Mouse (Mus musculus) embryonic facial prominence, embryonic 11.5 days (tissue): ENCODE measurements at regions not wholly inside any gene's neighbourhood (a gene's known extent, or its start where the extent isn't known, plus 50 kb on each side); places are given as distances from the start of the nearest gene placed in this dataset.

Experiments used
- ATAC-seq: fragments of 200-750 bp; cut with Nextera tagmentation; replicated peaks from 2 replicates; pipeline ENCODE4 v1.8.0; 2017; ENCODE audit warnings: low read depth; ENCODE audit not compliant: insufficient number of reproducible peaks, low FRiP score, low TSS enrichment
- DNase-seq: peaks from one replicate; pipeline ENCODE4 v3.0.0-alpha.2; 2015; ENCODE audit warnings: low spot score
- H3K27ac ChIP-seq: fragments of 300-500 bp; sonication (generic); replicated peaks from 2 replicates; pipeline ENCODE4 v1.5.1; 2014; ENCODE audit warnings: mild to moderate bottlenecking, low read depth, low read length, control low read depth
- H3K27me3 ChIP-seq: fragments of 300-500 bp; sonication (generic); 2 replicates; pipeline ENCODE4 v1.6.1; 2014; ENCODE audit warnings: mild to moderate bottlenecking, low read length, moderate library complexity, mixed read lengths; ENCODE audit not compliant: control insufficient read depth, insufficient read depth
- H3K36me3 ChIP-seq: fragments of 300-500 bp; sonication (generic); replicated peaks from 2 replicates; pipeline ENCODE4 v1.6.1; 2014; ENCODE audit warnings: low read depth, mild to moderate bottlenecking, low read length, moderate library complexity, mixed read lengths; ENCODE audit not compliant: control insufficient read depth, insufficient read depth
- H3K4me1 ChIP-seq: fragments of 300-500 bp; sonication (generic); 2 replicates; pipeline ENCODE4 v1.6.1; 2014; ENCODE audit warnings: low read length, mixed read lengths; ENCODE audit not compliant: control insufficient read depth, insufficient read depth
- H3K4me2 ChIP-seq: fragments of 300-500 bp; sonication (generic); 2 replicates; pipeline ENCODE4 v1.6.1; 2014; ENCODE audit warnings: low read depth, mild to moderate bottlenecking, control low read depth, low read length, moderate library complexity
- H3K4me3 ChIP-seq: fragments of 300-500 bp; sonication (generic); 2 replicates; pipeline ENCODE4 v1.5.1; 2014; ENCODE audit warnings: low read depth, low read length, control low read depth
- H3K9ac ChIP-seq: fragments of 300-500 bp; sonication (generic); replicated peaks from 2 replicates; pipeline ENCODE4 v1.6.1; 2014; ENCODE audit warnings: mild to moderate bottlenecking, control low read depth, low read length
- H3K9me3 ChIP-seq: fragments of 300-500 bp; sonication (generic); replicated peaks from 2 replicates; pipeline ENCODE4 v1.6.1; 2016; ENCODE audit warnings: mild to moderate bottlenecking, low read length, inconsistent platforms, mixed read lengths; ENCODE audit not compliant: control insufficient read depth
- WGBS: fragments of 180-500 bp; shearing (Covaris S2); extraction: QIAGEN DNeasy Blood & Tissue Kit; methylation state at CpG from one replicate; pipeline ENCODE4 v1.1.7; 2014; 5-methylcytosine and 5-hydroxymethylcytosine counted together

DNA sequence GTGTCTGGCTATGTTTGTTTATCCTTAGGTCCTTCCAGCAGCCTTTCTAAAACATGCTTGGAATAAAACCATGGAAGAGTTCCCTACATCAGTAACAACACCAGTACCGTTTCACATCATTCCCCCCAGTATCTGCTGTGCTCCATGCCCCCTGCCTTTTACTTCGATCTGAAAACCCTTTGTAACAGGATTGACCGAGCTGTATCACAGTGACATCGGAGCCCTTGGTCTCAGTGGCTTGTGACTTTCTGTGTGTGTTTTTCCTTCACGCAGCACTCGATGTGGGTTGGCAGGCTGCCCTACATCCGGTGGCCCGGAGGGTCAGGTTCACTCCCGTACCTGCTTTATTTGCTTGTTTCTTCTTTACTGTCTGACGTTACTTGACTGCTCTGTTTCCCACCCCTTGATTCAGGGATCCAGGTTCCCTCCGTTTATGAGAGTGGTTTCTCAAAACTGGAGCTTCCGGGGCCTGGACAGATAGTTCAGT lies 307.5 kb downstream of the Rps24 start:
- no peak overlapping the region for H3K27ac ChIP-seq

DNA sequence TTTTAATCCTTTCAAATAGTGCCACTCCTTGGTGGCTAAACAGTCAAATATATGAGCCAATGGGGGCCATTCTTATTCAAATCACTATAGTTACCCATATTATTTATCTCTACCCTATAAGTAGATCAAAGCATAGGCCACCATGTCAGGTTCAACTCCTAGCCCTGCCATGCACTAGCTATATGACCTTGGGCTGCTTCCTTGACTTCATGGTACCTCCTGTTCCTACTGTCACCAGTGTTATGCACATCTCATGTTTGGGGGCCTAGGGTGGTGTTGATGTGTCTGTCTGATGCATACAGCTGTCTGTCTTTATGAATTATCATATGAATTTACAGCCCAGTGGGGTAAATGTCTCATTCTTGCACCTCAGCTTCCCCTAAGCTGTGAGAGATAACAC lies 310.6 kb downstream of the Rps24 start:
- DNase-seq, result no peak
- H3K9ac ChIP-seq, result no peak overlapping the region
- no peak for ATAC-seq
- H3K9me3 ChIP-seq, result no peaks in the 10 kb centered on the region
- no peak overlapping the region for H3K27ac ChIP-seq
- H3K4me2 ChIP-seq, result no peak overlapping the region
- H3K27me3 ChIP-seq, result no peaks in the 10 kb centered on the region
- H3K36me3 ChIP-seq, result no peaks in the 10 kb centered on the region
- H3K4me1 ChIP-seq, result no peaks in the 10 kb centered on the region
- no peak overlapping the region for H3K4me3 ChIP-seq

More for the DNA sequence above, 307.5 kb downstream of the Rps24 start:
- H3K9ac ChIP-seq, result no peak overlapping the region
- H3K4me3 ChIP-seq, result no peak overlapping the region
- no peaks in the 10 kb centered on the region for H3K27me3 ChIP-seq
- no peak overlapping the region for H3K4me2 ChIP-seq
- no peaks in the 10 kb centered on the region for H3K4me1 ChIP-seq
- no peak for ATAC-seq
- H3K9me3 ChIP-seq, result no peaks in the 10 kb centered on the region
- no peak for DNase-seq
- 79% methylated on average over 12 of the region's 12 CpGs for WGBS
- no peaks in the 10 kb centered on the region for H3K36me3 ChIP-seq

DNA sequence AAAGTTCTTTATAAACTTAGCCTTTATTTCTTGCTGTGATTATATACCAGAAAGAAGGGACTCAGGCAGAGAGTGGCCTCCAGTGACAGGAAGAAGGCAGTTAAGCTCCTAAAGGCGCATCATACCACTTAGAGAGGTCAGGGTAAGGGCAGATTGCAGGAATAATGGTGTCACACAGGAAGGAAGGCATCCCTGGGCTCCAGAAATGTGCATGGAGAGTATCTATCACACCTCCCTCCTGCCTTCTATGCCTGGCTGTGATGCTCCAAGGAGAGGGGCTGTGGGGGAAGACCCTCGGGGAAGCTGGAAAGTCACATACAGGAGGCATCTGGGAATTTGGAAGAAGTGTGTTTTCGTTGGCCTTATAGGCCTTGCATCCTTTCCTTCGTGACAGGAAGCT lies 311.1 kb downstream of the Rps24 start:
- no peaks in the 10 kb centered on the region for H3K9me3 ChIP-seq
- H3K4me1 ChIP-seq, result no peaks in the 10 kb centered on the region
- H3K4me2 ChIP-seq, result no peak overlapping the region
- H3K36me3 ChIP-seq, result no peaks in the 10 kb centered on the region
- no peak overlapping the region for H3K4me3 ChIP-seq
- H3K27me3 ChIP-seq, result no peaks in the 10 kb centered on the region
- no peak overlapping the region for H3K27ac ChIP-seq
- DNase-seq, result no peak
- H3K9ac ChIP-seq, result no peak overlapping the region
- 74% methylated on average over 4 of the region's 4 CpGs for WGBS
- no peak for ATAC-seq

DNA sequence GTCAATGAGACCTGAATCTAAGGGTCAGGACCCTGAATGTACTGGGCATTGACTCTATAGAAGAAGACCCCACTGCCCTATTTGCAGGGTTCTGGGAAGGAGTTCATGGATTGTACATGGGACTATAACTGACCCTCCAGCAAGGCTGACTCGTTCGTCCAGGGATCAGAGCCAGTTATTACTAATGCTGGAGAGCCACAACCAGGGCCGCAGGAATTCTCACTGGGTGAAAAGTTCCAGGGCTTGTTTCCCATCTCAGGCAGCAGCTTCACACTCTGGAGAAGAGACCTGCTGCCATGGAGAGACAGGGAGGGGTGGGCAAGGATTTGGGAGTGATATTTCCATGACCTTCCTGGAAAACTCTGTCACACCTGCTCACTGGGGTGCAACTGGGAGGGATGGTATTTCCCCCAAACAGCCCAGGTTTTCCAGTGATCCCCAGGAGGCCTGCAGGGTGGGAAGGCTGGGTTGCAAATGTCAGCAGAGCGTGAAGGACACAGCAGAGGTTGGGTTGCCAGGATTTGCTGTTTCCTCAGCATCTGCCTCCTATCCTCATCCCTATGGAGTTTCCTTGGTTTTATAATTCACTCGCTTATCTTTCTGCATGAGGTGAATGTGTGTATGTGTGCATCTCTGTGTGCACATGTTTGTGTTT lies 316.2 kb downstream of the Rps24 start:
- Histone ChIP-seq H3K27me3 (no peaks in the 10 kb centered on the region), H3K9ac (no peak overlapping the region), H3K36me3 (no peaks in the 10 kb centered on the region), H3K27ac (no peak overlapping the region), H3K4me1 (no peaks in the 10 kb centered on the region), H3K9me3 (no peaks in the 10 kb centered on the region), H3K4me2 (no peak overlapping the region), H3K4me3 (no peak overlapping the region)
- 87% methylated on average over 5 of the region's 5 CpGs for WGBS
- DNase-seq (no peak), ATAC-seq (no peak)

DNA sequence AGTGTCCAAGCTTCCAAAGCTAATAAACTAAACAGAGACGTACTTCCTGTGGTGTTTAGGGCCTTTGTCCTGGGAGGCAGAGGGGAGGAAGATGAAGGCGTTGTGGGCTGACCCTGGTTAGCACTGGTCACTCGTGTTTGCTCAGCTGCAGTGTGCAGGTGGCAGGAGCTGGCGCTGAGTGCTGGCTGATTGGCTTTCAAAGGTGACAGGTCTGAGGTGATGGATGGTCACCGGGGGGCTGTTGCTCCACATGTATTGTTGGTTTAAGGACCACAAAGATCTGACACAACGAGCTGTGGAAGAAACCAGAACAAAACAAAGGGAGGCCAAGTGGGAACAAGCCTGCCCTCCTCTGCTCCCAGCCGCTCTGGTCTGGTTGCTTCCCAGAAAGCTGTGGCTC lies 320.1 kb downstream of the Rps24 start:
- no peak overlapping the region for H3K27ac ChIP-seq
- no peak overlapping the region for H3K4me3 ChIP-seq
- H3K4me1 ChIP-seq, result no peaks in the 10 kb centered on the region
- DNase-seq (no peak), ATAC-seq (no peak)
- H3K4me2 ChIP-seq, result no peak overlapping the region
- no peaks in the 10 kb centered on the region for H3K9me3 ChIP-seq
- WGBS, result 20% methylated on average over 7 of the region's 7 CpGs
- no peak overlapping the region for H3K9ac ChIP-seq
- H3K36me3 ChIP-seq, result no peaks in the 10 kb centered on the region
- no peaks in the 10 kb centered on the region for H3K27me3 ChIP-seq

DNA sequence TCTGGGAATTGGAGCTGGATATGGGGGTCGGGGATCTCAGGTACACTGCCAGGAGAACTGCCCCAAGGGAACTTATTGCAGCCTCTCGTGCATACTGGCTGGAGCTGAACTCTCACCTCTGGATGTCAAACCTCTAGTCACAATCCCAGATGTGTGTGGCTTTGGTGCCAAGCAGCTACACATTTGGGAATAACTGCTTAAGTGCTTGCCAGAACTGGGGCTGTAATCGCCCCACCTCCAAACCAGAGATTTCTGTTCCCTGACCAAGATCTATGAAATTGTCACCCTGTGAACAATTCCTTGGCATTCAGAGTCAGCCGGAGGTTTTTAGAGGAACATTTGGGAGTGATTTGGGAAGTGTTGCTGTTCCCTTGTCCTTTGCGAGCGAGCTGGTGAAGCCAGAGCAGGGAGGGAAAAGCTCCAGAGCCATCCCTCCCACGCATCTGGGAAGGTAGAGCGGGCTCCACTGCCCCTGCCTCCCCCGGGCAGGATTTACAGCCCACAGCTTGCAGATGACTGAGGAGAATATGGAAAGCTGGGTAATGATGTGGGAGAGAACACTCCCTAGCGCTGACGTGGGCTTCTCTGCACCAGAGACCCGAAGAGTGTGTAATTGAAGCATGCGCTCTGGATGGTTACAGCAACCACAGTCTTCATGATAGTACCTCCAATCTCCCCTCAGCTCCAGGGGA lies 336.1 kb downstream of the Rps24 start:
- ATAC-seq, result no peak
- Histone ChIP-seq H3K27ac (0 out of 2 replicates have a peak overlapping the region, but pooled peaks have one; percentile 28), H3K9ac (no peak overlapping the region), H3K27me3 (no peaks in the 10 kb centered on the region), H3K4me1 (peaks cover 6% of the 10 kb centered on the region), H3K36me3 (no peaks in the 10 kb centered on the region), H3K4me3 (no peak overlapping the region), H3K4me2 (no peak overlapping the region), H3K9me3 (no peaks in the 10 kb centered on the region)
- peak; percentile 28 for DNase-seq
- 47% methylated on average over 13 of the region's 13 CpGs for WGBS

DNA sequence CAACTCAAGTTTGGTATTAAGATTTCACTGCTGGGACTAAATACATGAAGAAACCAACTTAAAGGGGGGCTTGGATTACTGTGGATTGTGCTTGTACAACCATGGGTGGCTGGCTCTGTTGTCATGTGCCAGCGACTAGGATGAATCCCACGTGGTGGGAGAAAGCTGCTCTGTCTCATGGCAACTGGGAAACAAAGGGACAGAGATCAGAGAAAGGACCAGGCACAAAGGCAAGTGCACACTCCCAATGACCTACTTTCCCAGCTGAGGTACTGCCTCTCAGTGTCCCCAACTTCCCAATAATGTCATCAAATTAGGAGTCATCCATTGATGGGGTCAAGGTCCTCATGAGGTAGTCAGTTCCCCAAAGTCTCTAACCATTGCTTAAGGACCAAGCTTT lies 337.4 kb downstream of the Rps24 start:
- DNase-seq, result no peak
- WGBS, result 68% methylated on average over 2 of the region's 2 CpGs
- H3K4me2 ChIP-seq, result no peak overlapping the region
- peaks cover 7% of the 10 kb centered on the region for H3K4me1 ChIP-seq
- no peaks in the 10 kb centered on the region for H3K9me3 ChIP-seq
- H3K4me3 ChIP-seq, result no peak overlapping the region
- no peak for ATAC-seq
- H3K9ac ChIP-seq, result no peak overlapping the region
- H3K27me3 ChIP-seq, result no peaks in the 10 kb centered on the region
- no peak overlapping the region for H3K27ac ChIP-seq
- no peaks in the 10 kb centered on the region for H3K36me3 ChIP-seq

DNA sequence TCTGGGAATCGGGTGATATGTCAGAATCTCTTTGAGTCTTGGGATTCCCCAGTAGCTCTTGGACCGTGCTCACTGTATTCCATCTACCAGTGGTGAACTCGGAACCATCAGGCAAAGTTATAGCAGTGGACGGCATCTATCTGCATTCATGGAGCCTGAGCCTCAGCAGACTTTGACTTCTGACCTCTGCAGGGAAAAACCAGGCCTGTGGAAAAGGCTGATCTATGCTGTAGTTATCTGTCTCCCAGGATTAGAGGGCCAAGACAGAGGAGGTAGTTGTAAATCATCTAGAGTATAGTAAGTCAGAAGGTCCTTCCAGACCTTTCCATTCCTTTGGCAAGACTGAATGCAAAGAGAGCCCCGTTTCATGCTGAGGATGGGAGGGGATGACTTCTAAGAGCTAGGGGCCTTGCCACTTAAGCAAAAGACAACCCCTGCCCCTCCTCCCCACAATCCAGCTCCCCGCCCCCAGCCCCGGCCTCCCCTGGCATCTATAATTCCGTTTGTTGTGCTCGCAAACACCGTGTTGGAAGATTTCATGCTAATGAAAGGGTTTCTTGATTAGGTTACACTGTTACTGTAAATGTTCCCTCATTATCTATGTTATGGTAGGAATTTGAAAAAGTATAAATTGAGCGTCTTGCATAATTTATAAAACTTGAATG lies 338.9 kb downstream of the Rps24 start:
- WGBS, result 39% methylated on average over 11 of the region's 11 CpGs
- Histone ChIP-seq H3K4me2 (no peak overlapping the region), H3K9me3 (no peaks in the 10 kb centered on the region), H3K27me3 (no peaks in the 10 kb centered on the region), H3K4me3 (no peak overlapping the region), H3K36me3 (no peaks in the 10 kb centered on the region), H3K9ac (no peak overlapping the region), H3K27ac (peak overlapping the region; percentile 88), H3K4me1 (peaks cover 7% of the 10 kb centered on the region)
- no peak for ATAC-seq
- DNase-seq, result peak; percentile 25
